Mouse (Mus musculus): ENCODE measurements around the gene Fam107b.

- TF ChIP-seq EP300 (IDR thresholded peaks at IDR 0.05), result no peak
- no peak for TF ChIP-seq CTCF (IDR thresholded peaks at IDR 0.05)
Measured at GRCm38 (mm10) chr2:3730744-3731143, 160.5 kb downstream of the Fam107b start.

All from lung, postnatal 0 days (tissue).